ENCODE assay signal across 16 mouse cellular contexts in the genomic region with DNA sequence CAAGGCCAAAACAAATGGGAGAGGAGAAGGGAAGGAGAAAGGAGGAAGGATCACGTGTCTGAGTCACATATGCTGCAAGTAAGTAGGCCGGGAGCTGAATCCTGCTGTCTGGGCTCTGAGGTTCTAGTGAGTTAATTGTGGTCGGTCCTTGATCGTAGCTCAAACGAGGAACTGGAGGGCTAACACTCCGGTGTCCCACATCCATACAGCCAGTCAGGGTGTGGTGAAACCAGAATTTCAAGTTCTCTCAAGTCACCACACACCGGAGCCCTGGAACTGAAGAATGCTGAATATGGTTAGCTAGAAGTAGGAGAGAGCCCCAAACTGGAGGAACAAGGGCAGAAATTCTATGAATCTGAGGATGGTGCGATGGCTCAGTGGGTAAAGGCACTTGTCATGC. TPM values are rescaled to one million over a fixed set of nuclear protein-coding genes. Genes with fewer than 3 reads are reported as not detected.
DNase-seq lines count a peak whose midpoint lies in the region; ATAC-seq and TF ChIP-seq lines count a peak whose summit lies in the region.
"Had no signal": no experiment of that assay in that cellular context is flagged by ENCODE, and none has a peak within 500 bp of the region (broad histone marks: within the 10 kb centered on the region; RNA-seq: fewer than 3 reads in every experiment).

No protein-coding gene starts in this region.

- H3K27me3 ChIP-seq in kidney, postnatal 0 days (ENCODE audit: insufficient read depth, low read length), result no peaks in the 10 kb centered on the region
- no peaks in the 10 kb centered on the region for H3K27me3 ChIP-seq in kidney, embryonic 14.5 days (ENCODE audit: control insufficient read depth, insufficient read depth, low read length)
- no peaks in the 10 kb centered on the region for H3K27me3 ChIP-seq in intestine, embryonic 15.5 days (replicated peaks)
- H3K27me3 ChIP-seq in lung, embryonic 15.5 days, result no peaks in the 10 kb centered on the region
- H3K27me3 ChIP-seq in stomach, embryonic 14.5 days (ENCODE audit: control insufficient read depth, insufficient read depth, low read length), result no peaks in the 10 kb centered on the region
- H3K27me3 ChIP-seq in midbrain, embryonic 10.5 days (ENCODE audit: low read depth, poor library complexity, severe bottlenecking), result peaks cover 58% of the 10 kb centered on the region

- WGBS in kidney, postnatal 0 days, result 77% methylated on average over 8 of the region's 8 CpGs
- WGBS in kidney, embryonic 14.5 days, result 78% methylated on average over 8 of the region's 8 CpGs
- 67% methylated on average over 8 of the region's 8 CpGs for WGBS in intestine, embryonic 15.5 days
- WGBS in lung, embryonic 15.5 days, result 55% methylated on average over 8 of the region's 8 CpGs
- 75% methylated on average over 8 of the region's 8 CpGs for WGBS in stomach, embryonic 14.5 days
- 93% methylated on average over 8 of the region's 8 CpGs for WGBS in midbrain, embryonic 10.5 days

- H3K4me3 ChIP-seq in kidney, postnatal 0 days (replicated peaks; ENCODE audit: low read depth, low read length), result no peak overlapping the region
- H3K4me3 ChIP-seq in kidney, embryonic 14.5 days (ENCODE audit: low read length), result no peak overlapping the region
- H3K4me3 ChIP-seq in intestine, embryonic 15.5 days (replicated peaks), result no peak overlapping the region
- H3K4me3 ChIP-seq in lung, embryonic 15.5 days, result no peak overlapping the region
- no peak overlapping the region for H3K4me3 ChIP-seq in stomach, embryonic 14.5 days (ENCODE audit: low read depth, low read length)
- no peak overlapping the region for H3K4me3 ChIP-seq in midbrain, embryonic 10.5 days
- H3K4me3 ChIP-seq: erythroblast, embryonic 14.5 days; heart, adult 2 months; myocyte had no signal

- no peaks in the 10 kb centered on the region for H3K9me3 ChIP-seq in kidney, postnatal 0 days (replicated peaks; ENCODE audit: low read length)
- H3K9me3 ChIP-seq in kidney, embryonic 14.5 days (ENCODE audit: control insufficient read depth, low read length), result no peaks in the 10 kb centered on the region
- no peaks in the 10 kb centered on the region for H3K9me3 ChIP-seq in intestine, embryonic 15.5 days
- no peaks in the 10 kb centered on the region for H3K9me3 ChIP-seq in lung, embryonic 15.5 days
- no peaks in the 10 kb centered on the region for H3K9me3 ChIP-seq in stomach, embryonic 14.5 days (ENCODE audit: control insufficient read depth, low read depth, low read length)
- H3K9me3 ChIP-seq in midbrain, embryonic 10.5 days (replicated peaks), result no peaks in the 10 kb centered on the region

- H3K9ac ChIP-seq in kidney, postnatal 0 days (ENCODE audit: low read depth, low read length), result no peak overlapping the region
- H3K9ac ChIP-seq in kidney, embryonic 14.5 days (ENCODE audit: low read depth, low read length), result no peak overlapping the region
- H3K9ac ChIP-seq in intestine, embryonic 15.5 days, result no peak overlapping the region
- H3K9ac ChIP-seq in lung, embryonic 15.5 days, result no peak overlapping the region
- H3K9ac ChIP-seq in stomach, embryonic 14.5 days (replicated peaks; ENCODE audit: low read depth, low read length), result no peak overlapping the region

- H3K4me1 ChIP-seq in kidney, postnatal 0 days (replicated peaks; ENCODE audit: insufficient read depth, low read length), result no peaks in the 10 kb centered on the region
- H3K4me1 ChIP-seq in kidney, embryonic 14.5 days (ENCODE audit: control insufficient read depth, insufficient read depth, low read length), result peaks cover 10% of the 10 kb centered on the region; the same call in 1 of the 2 replicates
- H3K4me1 ChIP-seq in intestine, embryonic 15.5 days (replicated peaks), result 0 out of 2 replicates have a peak, but pooled peaks cover 4% of the 10 kb centered on the region
- 0 out of 2 replicates have a peak, but pooled peaks cover 4% of the 10 kb centered on the region for H3K4me1 ChIP-seq in lung, embryonic 15.5 days
- H3K4me1 ChIP-seq in stomach, embryonic 14.5 days (ENCODE audit: control insufficient read depth, insufficient read depth, low read length), result no peaks in the 10 kb centered on the region
- H3K4me1 ChIP-seq in midbrain, embryonic 10.5 days, result peaks cover 13% of the 10 kb centered on the region

- H3K27ac ChIP-seq in kidney, postnatal 0 days, result no peak overlapping the region
- no peak overlapping the region for H3K27ac ChIP-seq in kidney, embryonic 14.5 days (ENCODE audit: low read depth, low read length)
- no peak overlapping the region for H3K27ac ChIP-seq in intestine, embryonic 15.5 days
- H3K27ac ChIP-seq in lung, embryonic 15.5 days, result peak overlapping the region; percentile 52
- H3K27ac ChIP-seq in stomach, embryonic 14.5 days (ENCODE audit: low read length), result 0 out of 2 replicates have a peak overlapping the region, but pooled peaks have one; percentile 17
- H3K27ac ChIP-seq in midbrain, embryonic 10.5 days (replicated peaks), result no peak overlapping the region
- H3K27ac ChIP-seq: heart, adult 2 months had no signal

- peak; percentile 31 for DNase-seq in kidney, postnatal 0 days (ENCODE audit: low spot score)
- no peak for DNase-seq in midbrain, embryonic 10.5 days (ENCODE audit: low spot score)
- DNase-seq in c-Kit-positive CD71-positive TER-119-positive erythroid progenitor cells, embryonic 14.5 days (ENCODE audit: low spot score), result no peak
- no peak for DNase-seq in T-cell, adult 2 months (ENCODE audit: low spot score)
- DNase-seq: cerebellum, adult 9-11 months; heart, adult 2 months; midbrain, embryonic 14.5 days; thymus, adult 18-20 months had no signal

- H3K4me2 ChIP-seq in kidney, postnatal 0 days (ENCODE audit: low read length), result no peak overlapping the region
- H3K4me2 ChIP-seq in kidney, embryonic 14.5 days (replicated peaks; ENCODE audit: low read depth, low read length), result no peak overlapping the region
- H3K4me2 ChIP-seq in intestine, embryonic 15.5 days (replicated peaks), result no peak overlapping the region
- H3K4me2 ChIP-seq in lung, embryonic 15.5 days, result no peak overlapping the region
- H3K4me2 ChIP-seq in stomach, embryonic 14.5 days (replicated peaks; ENCODE audit: low read depth, low read length), result no peak overlapping the region

- H3K36me3 ChIP-seq in kidney, postnatal 0 days (ENCODE audit: insufficient read depth, low read length), result no peaks in the 10 kb centered on the region
- no peaks in the 10 kb centered on the region for H3K36me3 ChIP-seq in kidney, embryonic 14.5 days (ENCODE audit: control insufficient read depth, insufficient read depth, low read length)
- no peaks in the 10 kb centered on the region for H3K36me3 ChIP-seq in intestine, embryonic 15.5 days
- no peaks in the 10 kb centered on the region for H3K36me3 ChIP-seq in lung, embryonic 15.5 days
- H3K36me3 ChIP-seq in stomach, embryonic 14.5 days (ENCODE audit: control insufficient read depth, insufficient read depth, low read length), result no peaks in the 10 kb centered on the region
- H3K36me3 ChIP-seq in midbrain, embryonic 10.5 days, result no peaks in the 10 kb centered on the region

- TF ChIP-seq CTCF in kidney, postnatal 0 days (IDR thresholded peaks at IDR 0.05; ENCODE audit: low read depth), result no peak

- ATAC-seq in kidney, postnatal 0 days (replicated peaks; ENCODE audit: low FRiP score, low read depth), result 0 out of 2 replicates have a peak, but pooled peaks have one; percentile 43
- no peak for ATAC-seq in kidney, embryonic 14.5 days (ENCODE audit: low FRiP score, low TSS enrichment)
- peak; percentile 64 for ATAC-seq in intestine, embryonic 15.5 days
- 0 out of 2 replicates have a peak, but pooled peaks have one; percentile 49 for ATAC-seq in lung, embryonic 15.5 days (ENCODE audit: borderline replicate concordance, extremely low read depth, low FRiP score, low TSS enrichment)
- peak; percentile 86 for ATAC-seq in stomach, embryonic 14.5 days (ENCODE audit: insufficient number of reproducible peaks, insufficient read depth, low FRiP score, low read depth)
- ATAC-seq: forebrain, embryonic 16.5 days; inflammation-experienced regulatory T-cells, adult 6 months had no signal

RNA-seq across cellular contexts. Expression of a gene that starts 10.3 kb away (rescaled TPM):
- 14.4 and 18.8 TPM in 2 replicates for polyA plus RNA-seq in kidney, postnatal 0 days (2015; fragmentation: Nextera tagmentation; extraction: Ambion mirVana)
- polyA plus RNA-seq in kidney, embryonic 14.5 days (2014; fragmentation: Nextera tagmentation; extraction: Ambion mirVana), result 12.8 and 15.8 TPM in 2 replicates
- 15.4 and 17.8 TPM in 2 replicates for polyA plus RNA-seq in intestine, embryonic 15.5 days (2015; fragmentation: Nextera tagmentation; extraction: Ambion mirVana)
- 21.8 and 22.4 TPM in 2 replicates for polyA plus RNA-seq in lung, embryonic 15.5 days (2015; fragmentation: Nextera tagmentation; extraction: Ambion mirVana)
- 12.6 and 13.7 TPM in 2 replicates for polyA plus RNA-seq in stomach, embryonic 14.5 days (2014; fragmentation: Nextera tagmentation; extraction: Ambion mirVana)
- polyA plus RNA-seq in midbrain, embryonic 10.5 days (2016; fragmentation: Nextera tagmentation; extraction: Ambion mirVana), result 11.1 and 11.2 TPM in 2 replicates

Comparison
In these comparisons a context has a peak if more than half of its experiments do, and no peak if none do; other contexts are left out.
1. H3K27ac ChIP-seq: peak in lung, embryonic 15.5 days (single experiment) and stomach, embryonic 14.5 days (single experiment); none in kidney, postnatal 0 days (single experiment), kidney, embryonic 14.5 days (single experiment), intestine, embryonic 15.5 days (single experiment) and midbrain, embryonic 10.5 days (single experiment).